ENCODE assay signal across 8 mouse cellular contexts in the genomic region with DNA sequence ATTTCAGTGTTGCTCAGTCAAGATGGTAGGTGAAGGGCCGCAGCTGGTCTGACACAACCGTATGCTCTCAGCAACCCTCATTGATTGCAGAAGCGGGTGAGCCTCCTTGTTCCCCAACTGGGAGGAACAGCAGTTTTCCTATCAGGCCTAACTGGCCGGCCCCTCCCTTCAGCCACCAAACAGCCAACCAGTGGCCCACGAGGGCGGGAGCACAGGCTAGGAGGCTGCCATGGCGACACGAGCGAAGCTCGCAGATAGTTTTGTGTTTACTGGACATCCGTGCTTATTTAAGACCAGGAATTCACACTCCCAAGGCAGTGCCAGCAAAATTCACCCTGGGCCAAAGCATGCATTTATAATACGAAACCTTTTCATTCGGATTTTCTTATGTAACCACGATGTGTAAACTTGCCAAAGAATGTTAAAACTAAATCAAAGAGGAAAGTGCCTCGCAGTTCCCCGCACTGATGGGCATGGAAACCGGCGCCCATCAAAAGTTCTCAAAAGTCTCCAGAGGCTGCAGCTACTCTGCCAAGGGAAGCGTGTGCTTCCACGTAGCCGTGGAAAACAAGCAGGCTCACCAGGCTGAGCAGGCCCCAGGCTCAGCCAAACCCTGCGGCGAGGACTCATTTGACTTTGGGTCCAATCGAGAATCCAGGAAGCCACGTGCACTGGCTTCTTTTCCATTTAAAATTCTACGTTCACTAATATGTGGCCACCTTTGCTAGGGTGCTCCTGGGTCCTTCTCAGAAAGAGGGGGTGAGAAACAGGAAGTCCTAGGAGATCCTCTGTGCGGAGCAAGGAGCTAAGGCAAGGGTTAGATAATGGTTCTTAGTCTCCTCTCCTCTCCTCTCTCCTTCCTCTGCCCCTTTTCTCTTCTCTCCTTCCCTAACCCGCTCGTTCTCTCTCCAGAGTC. TPM values are rescaled to one million over a fixed set of nuclear protein-coding genes. Genes with fewer than 3 reads are reported as not detected.
A peak's percentile ranks its signal among the peaks of the same experiment; 100 is the strongest.
DNase-seq lines count a peak whose midpoint lies in the region; ATAC-seq and TF ChIP-seq lines count a peak whose summit lies in the region.

No protein-coding gene starts in this region.

- 7% methylated on average over 29 of the region's 29 CpGs for WGBS in hindbrain, postnatal 0 days

- peak overlapping the region; percentile 39; the same call in 1 of the 2 replicates for H3K9ac ChIP-seq in hindbrain, postnatal 0 days (replicated peaks; ENCODE audit: low read length)

- H3K4me1 ChIP-seq in hindbrain, postnatal 0 days (ENCODE audit: insufficient read depth, low read length): no peaks in the 10 kb centered on the region

- peak overlapping the region; percentile 30 for H3K4me3 ChIP-seq in hindbrain, postnatal 0 days (ENCODE audit: low read length)

- DNase-seq in adrenal gland, adult 2 months: peak; percentile 92
- peak; percentile 93 for DNase-seq in embryo, embryonic 10.5 days (ENCODE audit: low spot score)
- DNase-seq in gastrocnemius, adult 8-10 months (ENCODE audit: low spot score in 2 of 2): peak; percentile 44 to 69
- DNase-seq in hindbrain, postnatal 0 days (ENCODE audit: low spot score): peak; percentile 90
- peak; percentile 66 to 71 for DNase-seq in left cerebral cortex, adult 18-20 months (ENCODE audit: low spot score in 2 of 2)
- peak; percentile 93 for DNase-seq in lung, postnatal 36 days
- DNase-seq in retina, embryonic 14.5 days (ENCODE audit: low spot score): peak; percentile 85
- peak; percentile 43 for DNase-seq in thymus, postnatal 4 days

- H3K4me2 ChIP-seq in hindbrain, postnatal 0 days (ENCODE audit: low read depth, low read length): peak overlapping the region; percentile 61

- H3K36me3 ChIP-seq in hindbrain, postnatal 0 days (ENCODE audit: insufficient read depth, low read length): no peaks in the 10 kb centered on the region

- peak; percentile 95 for ATAC-seq in hindbrain, postnatal 0 days

- H3K27me3 ChIP-seq in hindbrain, postnatal 0 days (ENCODE audit: insufficient read depth, low read length): no peaks in the 10 kb centered on the region

- TF ChIP-seq CTCF in hindbrain, postnatal 0 days (IDR thresholded peaks at IDR 0.05; ENCODE audit: low read depth): no peak

- no peaks in the 10 kb centered on the region for H3K9me3 ChIP-seq in hindbrain, postnatal 0 days (ENCODE audit: low read length)

- H3K27ac ChIP-seq in hindbrain, postnatal 0 days: peak overlapping the region; percentile 23; the same call in 1 of the 2 replicates

RNA-seq across cellular contexts. Expression of a gene that starts 51.7 kb away (rescaled TPM):
- total RNA-seq in adrenal gland, adult 2 months (2021): not detected
- not detected in 2 replicates for polyA plus RNA-seq in adrenal gland, adult 2 months (2012; rRNA removed)
- total RNA-seq in gastrocnemius, adult 8-10 months (2022): not detected
- not detected in 2 replicates for total RNA-seq in hindbrain, postnatal 0 days (2014; rRNA removed)
- not detected in 2 replicates for polyA plus RNA-seq in hindbrain, postnatal 0 days (2015; fragmentation: Nextera tagmentation; extraction: Ambion mirVana)
- not detected for total RNA-seq in left cerebral cortex, adult 18-20 months (2021)

RNA-seq across cellular contexts. Expression of a gene that starts 57.2 kb away (rescaled TPM):
- total RNA-seq in adrenal gland, adult 2 months (2021): 10 to 100 TPM; 23.7 to 35.2 TPM
- polyA plus RNA-seq in adrenal gland, adult 2 months (2012; rRNA removed): 7.7 and 7.9 TPM in 2 replicates
- total RNA-seq in gastrocnemius, adult 8-10 months (2022): 1 to 10 TPM in 1 of 4 experiments, under 1 TPM in 3; 0.19 to 1.5 (median 0.50) TPM
- total RNA-seq in hindbrain, postnatal 0 days (2014; rRNA removed): 2.3 and 2.9 TPM in 2 replicates
- 3.1 and 3.2 TPM in 2 replicates for polyA plus RNA-seq in hindbrain, postnatal 0 days (2015; fragmentation: Nextera tagmentation; extraction: Ambion mirVana)
- total RNA-seq in left cerebral cortex, adult 18-20 months (2021): 1 to 10 TPM; 5.2 to 5.9 TPM

Comparison
In these comparisons a context has a peak if more than half of its experiments do, and no peak if none do; other contexts are left out.
1. Peak in every context shown above with its lines: DNase-seq, ATAC-seq, H3K4me3 ChIP-seq and H3K27ac ChIP-seq.
2. DNase-seq: peak in every context shown above with its lines; median percentile 93 in embryo, embryonic 10.5 days; 93 in lung, postnatal 36 days; 92 in adrenal gland, adult 2 months; 90 in hindbrain, postnatal 0 days; 85 in retina, embryonic 14.5 days; 68 in left cerebral cortex, adult 18-20 months; 56 in gastrocnemius, adult 8-10 months; 43 in thymus, postnatal 4 days.